Mouse (Mus musculus) forebrain, embryonic 13.5 days (tissue): Measurements from ENCODE around the gene Tysnd1. TPM values are rescaled to one million over a fixed set of nuclear protein-coding genes. Genes with fewer than 3 reads are reported as not detected.

Experiments
- ATAC-seq: fragments of 200-750 bp; cut with Nextera tagmentation; 2 replicates; pipeline ENCODE4 v1.8.0; 2017
- H3K27ac ChIP-seq: fragments of 300-500 bp; sonication (generic); 2 replicates; pipeline ENCODE4 v1.5.1; 2015; ENCODE audit warnings: inconsistent platforms, mild to moderate bottlenecking, moderate library complexity
- H3K27me3 ChIP-seq: fragments of 300-500 bp; sonication (generic); 2 replicates; pipeline ENCODE4 v1.6.1; 2015; ENCODE audit warnings: mild to moderate bottlenecking, inconsistent platforms
- H3K36me3 ChIP-seq: fragments of 300-500 bp; sonication (generic); 2 replicates; pipeline ENCODE4 v1.6.1; 2015; ENCODE audit warnings: mild to moderate bottlenecking, inconsistent platforms; ENCODE audit not compliant: poor library complexity, severe bottlenecking
- H3K4me1 ChIP-seq: fragments of 300-500 bp; sonication (generic); 2 replicates; pipeline ENCODE4 v1.6.1; 2015; ENCODE audit warnings: inconsistent platforms
- H3K4me2 ChIP-seq: fragments of 300-500 bp; sonication (generic); 2 replicates; pipeline ENCODE4 v1.6.1; 2015; ENCODE audit warnings: inconsistent platforms, mild to moderate bottlenecking, moderate library complexity
- H3K4me3 ChIP-seq: fragments of 300-500 bp; sonication (generic); 2 replicates; pipeline ENCODE4 v1.5.1; 2015; ENCODE audit warnings: mild to moderate bottlenecking, inconsistent platforms
- H3K9ac ChIP-seq: fragments of 300-500 bp; sonication (generic); 2 replicates; pipeline ENCODE4 v1.6.1; 2015; ENCODE audit warnings: mild to moderate bottlenecking, inconsistent platforms
- H3K9me3 ChIP-seq: fragments of 300-500 bp; sonication (generic); replicated peaks from 2 replicates; pipeline ENCODE4 v1.6.1; 2016; ENCODE audit warnings: inconsistent platforms
- WGBS: fragments of 180-500 bp; shearing (Covaris S2); methylation state at CpG from one replicate; pipeline ENCODE4 v1.1.7; 2015; 5-methylcytosine and 5-hydroxymethylcytosine counted together
- polyA plus RNA-seq: library from polyadenylated mRNA; unstranded; fragments of >200 nt; fragmentation: Nextera tagmentation; extraction: Ambion mirVana; gene quantifications from 2 replicates; pipeline ENCODE4 v1.2.1, GENCODE M21; 2015

The Tysnd1 gene
- polyA plus RNA-seq, 1 experiment from 2014 or later = 18.4 TPM

DNA sequence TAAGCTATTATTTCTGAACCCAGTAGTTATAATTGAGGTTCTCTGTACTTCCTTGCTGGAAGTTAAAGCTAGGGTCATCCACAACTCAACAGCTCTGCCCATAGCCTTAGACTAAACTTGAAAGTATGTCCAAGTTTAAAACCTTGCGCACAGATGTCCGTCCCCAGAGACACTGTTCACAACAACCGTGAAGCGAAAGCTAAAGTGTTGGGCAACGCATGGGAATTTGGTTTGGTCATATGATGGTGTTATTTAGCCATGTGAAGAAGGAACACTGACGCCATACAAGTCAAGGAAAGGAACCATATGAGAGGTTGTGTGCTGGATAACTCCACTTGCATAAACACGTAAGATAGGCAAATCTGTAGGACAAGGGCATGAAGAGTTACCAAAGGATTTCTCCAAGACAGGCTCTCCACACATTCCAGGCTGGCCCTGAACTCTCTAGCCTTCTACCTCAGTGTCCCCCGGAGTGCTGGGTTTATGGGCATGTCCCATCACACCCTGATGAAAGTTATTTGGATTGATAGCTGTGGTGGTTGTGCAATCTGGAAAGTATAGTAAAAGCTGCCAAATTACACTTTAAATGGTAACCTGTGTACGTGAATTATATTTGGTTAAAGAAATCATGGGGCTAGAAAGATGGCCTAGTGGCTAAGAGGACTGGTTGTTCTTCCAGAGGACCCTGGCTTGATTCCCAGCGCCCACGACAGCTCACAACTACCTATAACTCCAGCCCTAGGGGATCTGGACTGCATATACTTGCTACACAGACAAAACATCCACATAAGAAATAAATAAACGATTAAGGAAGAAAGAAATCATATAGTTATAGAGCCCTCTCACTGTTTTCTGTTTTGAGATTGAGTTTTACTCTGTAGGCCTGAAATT, 22.3 kb downstream of the Tysnd1 start:
- no peak overlapping the region for H3K27ac ChIP-seq
- WGBS = 94% methylated on average over 12 of the region's 12 CpGs
- ATAC-seq = no peak
- H3K4me1 ChIP-seq = peaks cover 9% of the 10 kb centered on the region
- no peaks in the 10 kb centered on the region for H3K36me3 ChIP-seq
- no peak overlapping the region for H3K9ac ChIP-seq
- no peaks in the 10 kb centered on the region for H3K9me3 ChIP-seq
- no peak overlapping the region for H3K4me2 ChIP-seq
- no peak overlapping the region for H3K4me3 ChIP-seq
- peaks cover 10% of the 10 kb centered on the region for H3K27me3 ChIP-seq

DNA sequence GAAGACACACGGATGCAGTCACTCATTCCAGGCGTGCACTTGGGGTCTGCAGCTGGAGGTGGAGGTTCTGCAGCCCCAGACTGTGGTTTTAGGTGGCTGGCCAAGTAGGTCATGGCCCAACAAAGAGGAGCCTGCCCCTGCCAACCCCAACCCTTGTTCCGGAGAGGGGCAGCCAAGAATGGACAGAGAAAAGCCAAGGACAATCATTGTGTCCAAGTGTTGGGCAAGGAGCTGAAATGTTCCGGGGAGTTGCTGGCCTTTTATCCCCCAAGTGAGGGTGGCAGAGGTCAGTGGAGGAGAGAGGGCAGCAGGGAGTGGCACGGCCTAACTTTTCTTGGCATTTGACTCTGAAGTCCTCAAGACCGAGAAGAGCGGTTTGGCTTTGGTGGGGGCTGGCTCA, 25.0 kb downstream of the Tysnd1 start:
- Histone ChIP-seq H3K9me3 (no peaks in the 10 kb centered on the region), H3K27me3 (peaks cover 4% of the 10 kb centered on the region), H3K4me3 (no peak overlapping the region), H3K9ac (no peak overlapping the region), H3K4me1 (peaks cover 5% of the 10 kb centered on the region), H3K27ac (no peak overlapping the region), H3K36me3 (no peaks in the 10 kb centered on the region), H3K4me2 (no peak overlapping the region)
- WGBS = 92% methylated on average over 7 of the region's 7 CpGs
- no peak for ATAC-seq

DNA sequence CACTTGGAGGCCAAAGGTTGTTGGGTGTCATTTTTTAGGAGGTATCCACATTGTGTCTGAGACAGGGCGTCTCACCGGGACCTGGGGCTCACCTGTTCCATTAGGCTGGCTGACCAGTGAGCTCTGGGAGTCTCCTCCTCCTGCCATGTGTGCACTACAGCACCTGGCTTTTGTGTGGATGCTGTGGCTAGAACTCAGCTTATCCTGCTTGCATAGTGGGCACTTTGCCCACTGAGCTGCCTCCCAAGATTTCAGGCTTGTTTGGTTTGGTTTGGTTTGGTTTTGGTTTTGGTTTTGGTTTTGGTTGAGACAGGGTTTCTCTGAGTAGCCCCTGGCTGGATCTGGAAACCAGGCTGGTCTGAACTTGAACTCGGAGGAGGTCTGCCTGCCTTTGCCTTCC, 26.9 kb downstream of the Tysnd1 start:
- WGBS = 78% methylated on average over 3 of the region's 3 CpGs
- no peaks in the 10 kb centered on the region for H3K36me3 ChIP-seq
- H3K27me3 ChIP-seq = no peaks in the 10 kb centered on the region
- no peaks in the 10 kb centered on the region for H3K4me1 ChIP-seq
- H3K9me3 ChIP-seq = no peaks in the 10 kb centered on the region
- H3K4me3 ChIP-seq = no peak overlapping the region
- ATAC-seq = no peak
- H3K4me2 ChIP-seq = no peak overlapping the region
- no peak overlapping the region for H3K27ac ChIP-seq
- H3K9ac ChIP-seq = no peak overlapping the region

DNA sequence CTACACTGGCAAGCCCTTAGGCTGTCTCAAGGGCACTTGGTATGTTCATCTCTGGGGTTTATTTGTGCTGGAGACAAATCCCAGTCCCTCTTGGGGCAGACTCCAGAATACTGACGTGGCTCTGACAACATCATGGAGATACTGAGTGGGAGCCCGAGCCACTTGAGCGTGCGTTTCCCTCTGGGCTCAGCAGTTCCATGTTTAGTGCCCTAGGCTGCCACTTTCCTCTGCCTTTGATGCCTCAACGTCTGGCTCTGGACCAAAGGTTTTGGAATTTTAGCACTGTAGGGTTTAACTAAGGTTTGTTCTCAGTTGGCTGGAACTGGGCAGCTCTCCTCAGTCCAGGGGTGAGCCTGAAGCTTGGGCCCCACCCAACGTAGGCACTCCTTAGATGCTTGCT, 28.0 kb downstream of the Tysnd1 start:
- Histone ChIP-seq H3K9me3 (no peaks in the 10 kb centered on the region), H3K27me3 (no peaks in the 10 kb centered on the region), H3K4me2 (no peak overlapping the region), H3K27ac (no peak overlapping the region), H3K9ac (no peak overlapping the region), H3K4me1 (no peaks in the 10 kb centered on the region), H3K4me3 (no peak overlapping the region), H3K36me3 (no peaks in the 10 kb centered on the region)
- 76% methylated on average over 6 of the region's 6 CpGs for WGBS
- ATAC-seq = no peak

DNA sequence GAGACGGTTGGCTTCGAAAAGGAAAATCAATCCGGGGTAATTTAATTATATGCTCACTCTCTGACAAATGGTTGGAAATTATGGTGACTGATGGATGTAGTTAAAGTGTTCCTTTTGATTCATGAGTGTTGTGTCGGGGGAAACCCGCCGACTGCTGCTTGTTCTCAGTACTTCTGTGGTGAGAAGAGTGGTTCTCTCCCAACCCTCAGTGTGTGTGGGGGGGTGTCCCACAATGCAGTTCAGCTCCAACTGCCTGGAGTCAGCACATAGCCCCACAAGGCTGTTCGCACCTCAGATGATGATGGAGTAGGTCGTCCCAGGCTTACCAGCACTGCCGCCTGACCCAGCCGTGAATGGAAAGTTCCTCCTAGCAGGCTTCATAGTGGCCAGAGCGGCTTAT, 33.9 kb downstream of the Tysnd1 start:
- H3K36me3 ChIP-seq = no peaks in the 10 kb centered on the region
- H3K27me3 ChIP-seq = no peaks in the 10 kb centered on the region
- H3K9ac ChIP-seq = no peak overlapping the region
- H3K4me3 ChIP-seq = no peak overlapping the region
- H3K4me1 ChIP-seq = no peaks in the 10 kb centered on the region
- no peak for ATAC-seq
- H3K9me3 ChIP-seq = 0 out of 2 replicates have a peak, but pooled peaks cover 3% of the 10 kb centered on the region
- 87% methylated on average over 11 of the region's 11 CpGs for WGBS
- H3K4me2 ChIP-seq = no peak overlapping the region
- no peak overlapping the region for H3K27ac ChIP-seq

DNA sequence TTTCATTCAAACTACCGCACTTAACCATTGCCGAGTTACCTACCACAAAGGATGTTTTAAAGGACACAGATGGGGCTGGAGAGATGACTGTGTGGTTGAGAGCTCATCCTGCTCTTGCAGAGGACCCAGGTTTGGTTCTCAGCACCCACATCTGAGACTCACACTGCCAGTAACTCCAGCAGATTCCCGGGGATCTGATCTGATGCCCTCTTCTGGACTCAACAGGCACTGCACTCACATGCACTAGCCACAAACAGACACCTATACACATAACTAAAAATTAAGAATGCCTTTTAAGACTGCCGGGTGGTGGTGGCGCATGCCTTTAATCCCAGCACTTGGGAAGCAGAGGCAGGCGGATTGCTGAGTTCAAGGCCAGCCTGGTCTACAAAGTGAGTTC, 34.9 kb downstream of the Tysnd1 start:
- Histone ChIP-seq H3K9me3 (0 out of 2 replicates have a peak, but pooled peaks cover 3% of the 10 kb centered on the region), H3K4me1 (no peaks in the 10 kb centered on the region), H3K27ac (no peak overlapping the region), H3K36me3 (no peaks in the 10 kb centered on the region), H3K4me3 (no peak overlapping the region), H3K4me2 (no peak overlapping the region), H3K9ac (no peak overlapping the region), H3K27me3 (no peaks in the 10 kb centered on the region)
- 93% methylated on average over 6 of the region's 6 CpGs for WGBS
- ATAC-seq = no peak

DNA sequence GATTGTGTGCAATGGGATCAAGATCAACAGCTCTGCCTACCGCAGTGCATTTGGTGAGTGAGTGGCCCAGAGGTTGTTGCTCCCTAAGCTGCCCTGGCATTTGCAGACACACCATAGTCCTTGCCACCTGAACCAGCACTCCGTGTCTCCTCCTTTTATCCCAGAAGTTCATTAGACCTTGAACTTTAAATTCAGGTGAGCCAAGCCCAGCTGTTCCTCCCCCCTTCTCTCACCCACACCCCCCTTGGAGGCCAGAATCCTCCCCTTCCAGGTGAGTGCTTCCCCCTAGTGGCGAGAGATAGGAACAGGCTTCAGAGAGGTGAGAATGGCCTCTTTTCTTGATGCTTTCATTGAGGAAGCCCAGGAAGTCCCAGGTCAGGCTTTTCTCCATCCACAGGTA, 39.1 kb downstream of the Tysnd1 start:
- Histone ChIP-seq H3K27me3 (no peaks in the 10 kb centered on the region), H3K9ac (no peak overlapping the region), H3K4me3 (no peak overlapping the region), H3K4me2 (no peak overlapping the region), H3K27ac (no peak overlapping the region), H3K4me1 (no peaks in the 10 kb centered on the region), H3K9me3 (0 out of 2 replicates have a peak, but pooled peaks cover 3% of the 10 kb centered on the region), H3K36me3 (peaks cover 30% of the 10 kb centered on the region)
- 44% methylated on average over 3 of the region's 3 CpGs for WGBS
- ATAC-seq = no peak

DNA sequence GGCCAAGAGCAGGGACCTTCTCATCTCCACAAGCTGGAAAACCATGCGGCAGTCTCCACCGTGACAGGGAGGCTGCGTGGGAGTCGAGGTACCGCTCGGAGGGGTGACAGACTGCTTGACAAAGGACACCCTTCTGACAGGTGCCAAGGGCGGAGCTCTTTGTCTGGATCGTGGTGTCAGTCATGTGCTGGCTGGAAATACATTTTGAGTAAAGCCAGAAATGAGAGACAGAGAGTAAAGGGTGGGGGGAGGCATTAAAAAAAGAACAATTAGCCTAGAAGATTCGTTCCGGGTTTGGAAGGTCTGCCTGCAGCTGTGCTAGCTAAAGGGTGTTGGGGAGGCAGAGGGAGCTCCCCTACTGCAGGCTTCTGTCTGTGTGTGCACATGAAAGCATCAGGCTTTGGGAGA, 41.4 kb downstream of the Tysnd1 start:
- Histone ChIP-seq H3K36me3 (peaks cover 53% of the 10 kb centered on the region), H3K27ac (peak overlapping the region; percentile 68), H3K4me2 (no peak overlapping the region), H3K4me1 (no peaks in the 10 kb centered on the region), H3K9me3 (no peaks in the 10 kb centered on the region), H3K4me3 (no peak overlapping the region), H3K27me3 (no peaks in the 10 kb centered on the region), H3K9ac (no peak overlapping the region)
- peak; percentile 58 for ATAC-seq
- 74% methylated on average over 10 of the region's 10 CpGs for whole genome bisulfite sequencing

DNA sequence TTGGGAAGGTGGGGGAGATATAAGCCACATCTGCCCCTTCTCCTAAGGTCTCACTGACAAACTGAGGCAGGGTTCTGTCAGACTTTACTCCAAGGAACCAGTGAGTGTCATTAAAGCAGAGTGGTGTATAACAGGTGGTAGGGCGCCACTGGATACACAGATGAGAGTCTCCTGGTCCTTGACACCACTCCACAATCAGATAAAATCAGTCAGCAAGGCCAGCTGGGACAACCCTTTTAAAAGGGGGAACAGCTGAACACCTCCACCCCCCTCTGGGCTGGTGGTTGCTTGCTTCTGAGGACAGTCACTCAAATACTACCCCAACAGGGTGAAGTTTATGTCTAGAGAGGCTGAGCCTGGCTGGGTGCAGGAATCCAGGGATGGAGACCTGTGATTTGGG, 42.2 kb downstream of the Tysnd1 start:
- Histone ChIP-seq H3K9ac (no peak overlapping the region), H3K4me1 (no peaks in the 10 kb centered on the region), H3K27ac (0 out of 2 replicates have a peak overlapping the region, but pooled peaks have one; percentile 68), H3K36me3 (peaks cover 62% of the 10 kb centered on the region), H3K4me2 (no peak overlapping the region), H3K4me3 (no peak overlapping the region), H3K9me3 (no peaks in the 10 kb centered on the region), H3K27me3 (no peaks in the 10 kb centered on the region)
- 96% methylated on average over 1 of the region's 1 CpGs for WGBS
- ATAC-seq = no peak

DNA sequence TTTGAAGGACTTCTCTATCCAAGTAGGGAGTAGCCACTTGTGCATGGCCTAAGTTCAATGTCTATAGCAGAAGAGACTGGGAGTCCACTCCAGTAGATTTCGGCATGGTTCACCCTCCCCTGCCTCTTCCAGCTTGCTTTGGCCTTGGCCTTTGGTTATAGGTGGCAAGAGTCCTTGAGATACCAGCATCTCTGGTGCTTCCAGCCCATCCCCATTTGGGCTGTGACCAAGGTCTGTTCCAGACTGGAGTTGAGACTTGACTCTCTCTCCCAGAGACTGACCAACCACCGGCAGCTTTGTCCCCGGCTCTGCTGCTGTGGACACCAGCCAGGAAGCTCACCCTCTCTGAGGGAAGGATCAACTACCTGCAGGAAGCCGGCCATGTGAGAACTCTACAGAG, 42.8 kb downstream of the Tysnd1 start:
- H3K27me3 ChIP-seq = no peaks in the 10 kb centered on the region
- H3K4me1 ChIP-seq = no peaks in the 10 kb centered on the region
- H3K4me3 ChIP-seq = no peak overlapping the region
- 96% methylated on average over 4 of the region's 4 CpGs for WGBS
- H3K4me2 ChIP-seq = no peak overlapping the region
- H3K27ac ChIP-seq = no peak overlapping the region
- H3K9me3 ChIP-seq = no peaks in the 10 kb centered on the region
- ATAC-seq = no peak
- no peak overlapping the region for H3K9ac ChIP-seq
- H3K36me3 ChIP-seq = peaks cover 68% of the 10 kb centered on the region

DNA sequence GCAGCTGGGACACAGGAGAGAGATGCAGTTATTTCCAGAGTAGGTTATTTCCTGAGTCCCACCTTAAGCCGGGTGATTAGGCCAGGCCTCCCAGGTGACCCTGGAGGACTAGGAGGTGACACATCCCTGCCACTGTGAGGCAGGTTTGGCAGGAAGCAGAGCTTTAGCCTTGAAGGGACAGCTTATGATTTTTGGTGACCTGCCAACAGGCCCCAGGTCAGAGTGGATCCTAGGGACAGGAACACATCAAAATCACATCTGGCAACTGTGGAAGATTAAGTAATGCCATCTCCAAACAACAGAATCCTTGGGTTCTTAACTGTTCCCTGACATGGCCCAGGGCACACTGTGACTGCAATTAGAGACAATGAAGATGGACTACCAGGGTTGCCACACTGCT, 46.0 kb downstream of the Tysnd1 start:
- no peak overlapping the region for H3K4me2 ChIP-seq
- ATAC-seq = no peak
- H3K36me3 ChIP-seq = peaks cover 99% of the 10 kb centered on the region
- 0 out of 2 replicates have a peak, but pooled peaks cover 4% of the 10 kb centered on the region for H3K9me3 ChIP-seq
- H3K4me3 ChIP-seq = no peak overlapping the region
- H3K4me1 ChIP-seq = no peaks in the 10 kb centered on the region
- no peak overlapping the region for H3K9ac ChIP-seq
- H3K27ac ChIP-seq = no peak overlapping the region
- H3K27me3 ChIP-seq = no peaks in the 10 kb centered on the region
- WGBS = 87% methylated on average over 1 of the region's 1 CpGs

DNA sequence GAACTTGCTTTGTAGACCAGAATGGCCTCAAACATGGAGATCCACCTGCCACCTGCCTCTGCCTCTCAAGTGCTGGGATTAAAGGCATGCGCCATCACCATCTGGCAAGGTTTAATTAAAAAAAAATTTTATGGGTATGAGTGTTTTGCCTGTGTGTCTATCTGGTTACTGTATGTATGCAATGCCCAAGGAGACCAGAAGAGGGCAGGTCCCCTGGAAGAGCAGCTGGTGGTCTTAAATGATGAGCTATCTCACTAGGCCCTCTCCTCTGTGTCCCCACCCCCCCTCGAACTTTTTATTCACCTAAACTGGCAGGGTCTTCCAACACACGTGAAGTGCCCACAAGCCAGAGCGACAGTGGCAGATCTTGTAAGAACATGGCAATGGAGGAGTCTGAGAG, 46.6 kb downstream of the Tysnd1 start:
- no peak overlapping the region for H3K4me2 ChIP-seq
- 0 out of 2 replicates have a peak, but pooled peaks cover 4% of the 10 kb centered on the region for H3K9me3 ChIP-seq
- WGBS = 90% methylated on average over 4 of the region's 4 CpGs
- H3K4me1 ChIP-seq = no peaks in the 10 kb centered on the region
- H3K27ac ChIP-seq = no peak overlapping the region
- H3K9ac ChIP-seq = no peak overlapping the region
- H3K4me3 ChIP-seq = no peak overlapping the region
- no peak for ATAC-seq
- no peaks in the 10 kb centered on the region for H3K27me3 ChIP-seq
- H3K36me3 ChIP-seq = peaks cover 99% of the 10 kb centered on the region

DNA sequence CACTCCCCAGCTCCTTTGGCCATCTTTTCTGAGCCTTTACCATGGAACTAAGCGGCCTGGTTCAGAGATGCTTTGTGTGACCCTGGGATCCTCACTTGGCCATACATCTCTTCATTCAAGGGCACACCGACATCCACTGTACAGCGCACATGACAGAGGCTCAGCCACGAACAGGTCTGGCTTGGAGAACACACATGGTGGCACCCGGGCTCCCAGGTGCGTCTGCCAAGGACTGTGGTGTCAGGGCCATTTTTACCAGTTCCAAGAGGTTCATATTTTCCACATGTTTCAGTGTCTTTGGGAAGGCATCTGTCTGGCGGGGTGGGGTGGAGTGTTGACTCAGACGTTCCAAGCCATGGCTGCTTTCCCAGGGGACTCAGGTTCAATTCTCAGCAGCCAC, 47.0 kb downstream of the Tysnd1 start:
- Histone ChIP-seq H3K4me3 (no peak overlapping the region), H3K4me1 (no peaks in the 10 kb centered on the region), H3K36me3 (peaks cover 100% of the 10 kb centered on the region), H3K4me2 (no peak overlapping the region), H3K27me3 (no peaks in the 10 kb centered on the region), H3K9me3 (0 out of 2 replicates have a peak, but pooled peaks cover 4% of the 10 kb centered on the region), H3K9ac (no peak overlapping the region), H3K27ac (no peak overlapping the region)
- 97% methylated on average over 8 of the region's 8 CpGs for WGBS
- ATAC-seq = no peak
